Mouse (Mus musculus): ENCODE data around the gene Zfp362.

DNA sequence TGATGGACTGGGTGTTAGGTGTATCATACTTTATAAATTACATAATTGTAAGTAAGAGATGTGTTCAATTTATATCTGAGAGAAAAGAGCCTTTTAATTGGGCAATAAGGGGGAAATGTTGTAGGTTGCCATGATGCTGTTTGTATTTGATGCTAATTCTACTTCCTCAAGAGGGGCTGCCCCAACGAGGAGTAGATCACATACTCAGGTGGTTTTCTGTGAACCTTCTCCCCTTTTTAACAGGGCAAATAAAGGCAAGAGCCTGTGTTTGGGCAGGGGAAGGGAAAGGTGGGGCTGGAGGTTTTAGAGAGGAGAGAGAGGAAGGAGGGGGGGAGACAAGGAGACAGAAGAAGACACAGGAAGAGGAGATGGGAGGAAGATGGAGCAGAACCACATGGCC, 65.0 kb downstream of the Zfp362 start:
- TF ChIP-seq CTCF (conservative IDR thresholded peaks at IDR 0.05; ENCODE audit: low read length) = no peak
- no peak for TF ChIP-seq NANOG (IDR thresholded peaks at IDR 0.05; ENCODE audit: borderline replicate concordance, low read length)
- TF ChIP-seq POU5F1 (IDR thresholded peaks at IDR 0.05; ENCODE audit: borderline replicate concordance, low read length) = no peak

Data from E14TG2a.4 (cell line).